Mouse (Mus musculus) hindbrain, embryonic 15.5 days (tissue): ENCODE measurements around the gene Ptprb. TPM values are rescaled to one million over a fixed set of nuclear protein-coding genes. Genes with fewer than 3 reads are reported as not detected.

Experiments
- ATAC-seq: fragments of 200-750 bp; cut with Nextera tagmentation; 2 replicates; pipeline ENCODE4 v1.8.0; 2017; ENCODE audit warnings: low read depth, moderate number of reproducible peaks, moderate TSS enrichment; ENCODE audit not compliant: low FRiP score
- H3K27ac ChIP-seq: fragments of 300-500 bp; sonication (generic); replicated peaks from 2 replicates; pipeline ENCODE4 v1.5.1; 2015; ENCODE audit warnings: mild to moderate bottlenecking, inconsistent platforms
- H3K27me3 ChIP-seq: fragments of 300-500 bp; sonication (generic); 2 replicates; pipeline ENCODE4 v1.6.1; 2015; ENCODE audit warnings: control low read depth, inconsistent platforms
- H3K36me3 ChIP-seq: fragments of 300-500 bp; sonication (generic); 2 replicates; pipeline ENCODE4 v1.6.1; 2015; ENCODE audit warnings: control low read depth, inconsistent platforms
- H3K4me1 ChIP-seq: fragments of 300-500 bp; sonication (generic); replicated peaks from 2 replicates; pipeline ENCODE4 v1.6.1; 2015; ENCODE audit warnings: control low read depth, inconsistent platforms
- H3K4me2 ChIP-seq: fragments of 300-500 bp; sonication (generic); 2 replicates; pipeline ENCODE4 v1.6.1; 2015; ENCODE audit warnings: moderate library complexity, mild to moderate bottlenecking, inconsistent platforms
- H3K4me3 ChIP-seq: fragments of 300-500 bp; sonication (generic); 2 replicates; pipeline ENCODE4 v1.5.1; 2015; ENCODE audit warnings: mild to moderate bottlenecking, inconsistent platforms
- H3K9ac ChIP-seq: fragments of 300-500 bp; sonication (generic); 2 replicates; pipeline ENCODE4 v1.6.1; 2015; ENCODE audit warnings: inconsistent platforms
- H3K9me3 ChIP-seq: fragments of 300-500 bp; sonication (generic); 2 replicates; pipeline ENCODE4 v1.6.1; 2016; ENCODE audit warnings: control low read depth, inconsistent platforms
- WGBS: fragments of 180-500 bp; shearing (Covaris S2); methylation state at CpG from one replicate; pipeline ENCODE4 v1.1.7; 2015; 5-methylcytosine and 5-hydroxymethylcytosine counted together
- polyA plus RNA-seq: library from polyadenylated mRNA; unstranded; fragments of >200 nt; fragmentation: Nextera tagmentation; extraction: Ambion mirVana; gene quantifications from 2 replicates; pipeline ENCODE4 v1.2.1, GENCODE M21; 2015

The Ptprb gene
- polyA plus RNA-seq, 1 experiment from 2014 or later, result 3.9 TPM

DNA sequence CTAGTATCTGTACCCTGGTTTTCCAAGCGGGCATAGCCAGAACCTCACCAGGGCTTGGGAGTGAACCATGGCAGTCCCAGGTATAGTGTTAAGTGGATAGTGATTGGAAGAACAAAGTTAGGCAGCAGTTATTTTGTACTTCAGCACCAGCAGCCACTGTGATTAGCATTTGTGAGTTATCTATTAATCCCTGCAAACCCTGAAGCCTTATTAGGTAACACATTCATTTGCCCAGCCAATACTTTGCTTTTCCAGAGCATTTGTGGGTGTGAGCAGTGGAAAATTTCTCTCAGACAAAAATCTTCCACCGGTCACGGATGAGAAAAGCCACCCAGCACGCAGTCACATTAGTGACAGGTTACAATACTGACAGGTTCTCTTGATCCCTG, 7.9 kb upstream of the Ptprb start:
- WGBS, result 79% methylated on average over 4 of the region's 4 CpGs

DNA sequence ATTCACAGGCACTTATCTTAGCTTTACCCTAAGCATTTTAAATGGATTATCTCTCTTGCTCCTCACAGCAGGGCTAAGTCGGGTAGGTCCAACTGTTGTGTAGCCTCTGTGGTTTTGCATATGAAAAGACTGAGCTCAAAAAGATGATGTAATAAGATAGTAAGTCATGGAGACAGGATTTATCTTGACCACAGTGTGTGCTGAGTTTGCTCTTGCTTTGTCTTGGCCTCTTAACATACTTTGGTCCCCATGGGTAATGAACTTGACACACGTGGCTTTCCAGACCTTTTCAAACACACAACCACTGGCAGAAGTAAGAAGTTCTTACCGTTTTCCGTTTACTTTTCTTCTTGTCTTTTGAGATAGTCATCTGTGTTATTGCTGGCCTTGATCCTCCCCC, 7.0 kb upstream of the Ptprb start:
- 67% methylated on average over 4 of the region's 4 CpGs for WGBS
- Histone ChIP-seq H3K27ac (no peak overlapping the region), H3K4me2 (no peak overlapping the region), H3K36me3 (no peaks in the 10 kb centered on the region), H3K4me1 (no peaks in the 10 kb centered on the region), H3K4me3 (no peak overlapping the region), H3K27me3 (no peaks in the 10 kb centered on the region), H3K9ac (no peak overlapping the region), H3K9me3 (no peaks in the 10 kb centered on the region)
- ATAC-seq, result no peak

More for the DNA sequence above, 7.9 kb upstream of the Ptprb start:
- Histone ChIP-seq H3K9me3 (no peaks in the 10 kb centered on the region), H3K9ac (no peak overlapping the region), H3K4me1 (no peaks in the 10 kb centered on the region), H3K36me3 (no peaks in the 10 kb centered on the region), H3K4me3 (no peak overlapping the region), H3K27ac (no peak overlapping the region), H3K27me3 (no peaks in the 10 kb centered on the region), H3K4me2 (no peak overlapping the region)
- no peak for ATAC-seq

DNA sequence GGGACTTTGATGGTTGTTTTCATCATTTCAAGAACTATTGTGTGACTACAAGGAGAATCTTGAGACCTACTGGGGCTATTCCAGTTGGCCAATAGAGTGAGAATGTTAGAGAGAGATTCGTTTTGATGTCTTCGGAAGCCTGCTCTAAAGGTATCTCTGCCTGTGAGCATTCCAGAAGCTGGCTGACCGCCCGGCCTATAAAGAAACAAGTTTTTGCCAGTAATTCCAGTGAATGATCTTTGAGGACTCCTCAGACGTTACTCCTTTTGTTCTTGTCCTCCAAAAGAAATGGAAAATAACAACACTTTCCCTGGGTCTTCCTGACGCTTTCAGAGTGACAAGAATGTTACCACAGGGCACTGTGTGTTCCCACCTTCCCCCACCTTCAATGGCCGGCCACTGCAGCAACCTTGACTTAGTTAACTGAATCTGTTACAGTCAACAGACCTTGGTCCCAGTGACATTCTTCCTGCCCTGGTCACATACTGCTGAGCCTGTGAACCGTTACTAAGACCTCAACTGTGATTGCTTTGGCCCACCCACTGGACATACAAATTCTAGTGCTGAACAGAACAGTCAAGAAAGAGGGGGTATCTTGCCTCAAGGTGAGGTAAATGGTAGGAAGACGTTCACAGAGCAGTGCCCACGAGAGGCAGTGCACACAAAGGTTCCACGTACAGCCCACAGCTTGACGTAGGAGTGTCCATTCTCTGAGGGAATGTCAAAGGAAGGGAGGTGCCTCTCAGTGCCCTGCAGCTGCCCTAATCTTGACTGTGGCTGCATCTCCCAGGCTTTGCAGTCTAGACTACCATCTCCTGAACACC, 4.5 kb upstream of the Ptprb start:
- Histone ChIP-seq H3K4me1 (no peaks in the 10 kb centered on the region), H3K27ac (0 out of 2 replicates have a peak overlapping the region, but pooled peaks have one; percentile 6), H3K9ac (no peak overlapping the region), H3K4me2 (no peak overlapping the region), H3K9me3 (no peaks in the 10 kb centered on the region), H3K4me3 (no peak overlapping the region), H3K27me3 (no peaks in the 10 kb centered on the region), H3K36me3 (no peaks in the 10 kb centered on the region)
- ATAC-seq, result no peak
- 77% methylated on average over 12 of the region's 12 CpGs for whole genome bisulfite sequencing

DNA sequence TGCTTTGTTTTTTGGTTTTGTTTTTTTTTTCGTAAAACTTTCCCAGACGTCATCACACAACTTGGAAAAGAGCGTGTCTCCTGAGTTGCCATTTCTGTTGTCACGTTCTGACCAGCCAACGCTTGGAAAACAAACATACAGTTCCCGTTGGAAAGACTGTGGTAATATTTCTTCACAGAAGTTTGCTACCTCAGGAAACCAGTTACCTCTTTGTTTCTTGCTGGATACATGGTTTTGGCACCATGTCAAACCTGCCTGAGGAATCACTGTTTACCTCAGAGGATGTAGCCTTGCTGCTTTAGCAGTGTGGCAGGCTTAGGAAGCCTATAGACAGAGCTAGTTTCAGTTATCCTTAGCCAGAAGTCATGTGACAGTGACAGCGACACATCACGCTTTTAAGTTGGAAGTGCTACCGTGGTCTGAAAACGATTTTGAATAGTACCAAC, 3.8 kb upstream of the Ptprb start:
- no peak overlapping the region for H3K4me3 ChIP-seq
- no peak overlapping the region for H3K27ac ChIP-seq
- ATAC-seq, result no peak
- 89% methylated on average over 10 of the region's 10 CpGs for WGBS
- no peaks in the 10 kb centered on the region for H3K27me3 ChIP-seq
- no peaks in the 10 kb centered on the region for H3K4me1 ChIP-seq
- no peak overlapping the region for H3K9ac ChIP-seq
- no peak overlapping the region for H3K4me2 ChIP-seq
- no peaks in the 10 kb centered on the region for H3K36me3 ChIP-seq
- no peaks in the 10 kb centered on the region for H3K9me3 ChIP-seq

DNA sequence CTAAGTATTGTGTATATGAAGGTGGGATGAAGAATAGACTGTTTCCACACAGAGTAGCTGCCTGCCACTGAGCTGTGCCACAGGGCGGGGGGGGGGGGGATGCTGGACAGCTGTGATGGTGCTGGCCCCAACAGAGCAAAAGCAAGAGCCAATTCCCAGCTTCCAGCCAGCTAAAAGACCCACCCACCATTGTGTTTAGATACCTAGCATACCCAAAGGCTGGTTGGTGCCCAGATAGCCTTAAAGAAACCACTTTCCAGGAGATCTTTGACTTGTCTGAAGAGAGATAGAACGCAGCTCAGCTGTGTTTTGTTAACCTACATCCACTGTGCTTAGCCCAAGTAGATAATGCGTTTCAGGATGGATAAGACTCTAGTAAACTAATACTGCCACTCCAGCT, 3.2 kb upstream of the Ptprb start:
- H3K27ac ChIP-seq, result no peak overlapping the region
- H3K4me1 ChIP-seq, result no peaks in the 10 kb centered on the region
- 89% methylated on average over 3 of the region's 3 CpGs for WGBS
- H3K9me3 ChIP-seq, result no peaks in the 10 kb centered on the region
- H3K4me3 ChIP-seq, result no peak overlapping the region
- ATAC-seq, result no peak
- H3K4me2 ChIP-seq, result no peak overlapping the region
- no peak overlapping the region for H3K9ac ChIP-seq
- no peaks in the 10 kb centered on the region for H3K27me3 ChIP-seq
- H3K36me3 ChIP-seq, result no peaks in the 10 kb centered on the region

DNA sequence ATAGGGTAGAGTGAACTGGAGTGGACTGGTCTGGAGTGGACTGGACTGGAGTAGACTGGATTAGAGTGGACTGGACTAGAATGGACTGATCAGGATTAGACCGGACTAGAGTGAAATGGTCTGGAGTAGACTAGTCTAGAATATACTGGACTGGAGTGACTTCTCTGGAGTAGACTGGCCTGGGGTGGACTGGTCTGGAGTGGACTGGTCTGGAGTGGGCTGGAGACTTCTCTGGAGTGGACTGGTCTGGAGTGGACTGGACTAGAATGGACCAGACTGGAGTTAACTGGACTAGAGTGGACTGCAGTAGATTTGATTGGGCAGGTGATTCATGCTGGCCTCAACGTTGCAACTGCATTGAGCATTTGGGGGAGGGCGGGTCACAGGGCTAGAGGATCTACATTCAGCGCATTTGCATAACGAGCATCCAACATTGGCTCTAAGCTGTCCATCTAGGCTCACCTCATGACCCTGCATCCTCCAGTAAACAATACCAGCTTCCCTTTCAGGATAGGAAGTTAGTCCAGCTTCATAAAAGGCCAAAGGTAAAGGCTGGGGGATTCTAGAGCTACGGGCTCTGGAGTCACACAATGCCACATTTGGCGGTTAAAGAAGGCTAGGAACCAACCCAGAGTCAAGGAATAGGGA, 11.5 kb downstream of the Ptprb start:
- Histone ChIP-seq H3K27me3 (no peaks in the 10 kb centered on the region), H3K27ac (no peak overlapping the region), H3K9me3 (no peaks in the 10 kb centered on the region), H3K4me1 (no peaks in the 10 kb centered on the region), H3K4me3 (no peak overlapping the region), H3K9ac (no peak overlapping the region), H3K4me2 (no peak overlapping the region), H3K36me3 (no peaks in the 10 kb centered on the region)
- ATAC-seq, result no peak
- 88% methylated on average over 7 of the region's 7 CpGs for WGBS

DNA sequence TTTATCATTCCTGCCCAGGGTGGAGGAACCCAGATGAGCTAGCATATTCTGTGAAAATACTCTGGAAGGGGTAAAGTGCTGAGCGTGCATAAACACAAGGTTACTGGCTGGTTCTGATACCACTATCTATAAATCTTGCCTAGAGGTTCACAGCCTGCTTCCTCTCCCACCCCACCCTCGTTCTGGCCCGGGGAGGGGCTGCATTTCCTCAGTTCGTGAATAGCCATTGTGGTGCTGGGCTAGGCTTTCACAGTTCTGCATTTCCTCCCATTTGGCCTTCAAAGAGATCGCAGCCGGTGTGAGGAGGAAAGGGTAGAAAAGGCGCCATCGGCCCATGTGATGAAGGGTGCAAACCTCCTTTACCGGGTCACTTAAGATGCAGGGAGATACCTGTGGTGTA, 12.8 kb downstream of the Ptprb start:
- Histone ChIP-seq H3K4me1 (no peaks in the 10 kb centered on the region), H3K27me3 (no peaks in the 10 kb centered on the region), H3K36me3 (no peaks in the 10 kb centered on the region), H3K4me2 (no peak overlapping the region), H3K4me3 (no peak overlapping the region), H3K9ac (no peak overlapping the region), H3K27ac (no peak overlapping the region), H3K9me3 (no peaks in the 10 kb centered on the region)
- 70% methylated on average over 9 of the region's 9 CpGs for WGBS
- no peak for ATAC-seq

DNA sequence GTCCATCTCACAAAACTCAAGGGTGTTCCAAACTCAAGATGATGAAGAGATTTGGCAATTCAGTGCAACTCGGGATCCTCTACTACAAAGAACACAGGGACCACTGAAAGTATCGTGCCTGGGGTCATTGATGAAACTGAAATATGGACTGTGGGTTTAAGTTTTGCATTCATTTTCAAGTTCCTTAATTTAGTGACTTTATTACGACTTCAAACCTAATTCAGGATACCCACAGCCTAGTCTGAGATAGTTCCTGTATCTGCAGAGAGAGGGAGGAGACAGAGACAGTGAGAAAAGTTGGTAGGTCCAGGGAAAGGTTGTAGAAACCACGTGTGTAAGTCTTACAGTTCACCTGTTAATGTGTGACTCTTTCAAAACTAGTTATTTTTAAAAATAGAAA, 15.2 kb downstream of the Ptprb start:
- 83% methylated on average over 4 of the region's 4 CpGs for WGBS
- no peak overlapping the region for H3K4me3 ChIP-seq
- no peak overlapping the region for H3K9ac ChIP-seq
- H3K36me3 ChIP-seq, result no peaks in the 10 kb centered on the region
- H3K4me2 ChIP-seq, result no peak overlapping the region
- no peaks in the 10 kb centered on the region for H3K4me1 ChIP-seq
- H3K9me3 ChIP-seq, result no peaks in the 10 kb centered on the region
- no peak overlapping the region for H3K27ac ChIP-seq
- no peak for ATAC-seq
- H3K27me3 ChIP-seq, result no peaks in the 10 kb centered on the region

DNA sequence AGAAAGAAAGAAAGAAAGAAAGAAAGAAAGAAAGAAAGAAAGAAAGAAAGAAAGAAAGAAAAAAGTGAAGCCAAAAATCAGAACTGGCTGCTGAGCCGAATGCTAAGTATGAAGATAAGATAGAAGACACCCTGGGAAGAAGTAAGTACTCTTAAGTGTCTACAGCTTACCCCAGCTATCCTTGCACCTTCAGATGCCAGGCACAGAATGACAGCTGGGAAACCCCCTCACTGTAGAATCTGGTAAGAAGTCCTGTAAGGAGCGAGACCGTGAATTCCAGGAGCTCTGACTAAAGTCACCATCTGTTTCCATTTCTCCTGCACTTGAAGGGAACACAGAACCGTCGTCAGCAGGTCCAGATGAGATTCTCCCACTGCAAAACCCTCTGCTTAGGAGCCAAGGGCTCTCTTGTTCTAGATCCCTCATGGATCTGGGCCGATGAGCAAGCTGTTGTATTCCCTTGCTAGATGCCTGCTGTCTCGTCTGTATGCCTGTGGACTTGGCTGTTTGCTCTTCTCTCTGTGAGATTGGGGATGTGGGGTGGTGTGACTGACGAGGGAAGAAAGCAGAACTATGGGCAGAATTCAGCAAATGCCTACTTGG, 15.9 kb downstream of the Ptprb start:
- Histone ChIP-seq H3K4me3 (no peak overlapping the region), H3K36me3 (no peaks in the 10 kb centered on the region), H3K27me3 (no peaks in the 10 kb centered on the region), H3K9me3 (no peaks in the 10 kb centered on the region), H3K4me2 (no peak overlapping the region), H3K4me1 (no peaks in the 10 kb centered on the region), H3K27ac (no peak overlapping the region), H3K9ac (no peak overlapping the region)
- 77% methylated on average over 8 of the region's 8 CpGs for WGBS
- no peak for ATAC-seq

DNA sequence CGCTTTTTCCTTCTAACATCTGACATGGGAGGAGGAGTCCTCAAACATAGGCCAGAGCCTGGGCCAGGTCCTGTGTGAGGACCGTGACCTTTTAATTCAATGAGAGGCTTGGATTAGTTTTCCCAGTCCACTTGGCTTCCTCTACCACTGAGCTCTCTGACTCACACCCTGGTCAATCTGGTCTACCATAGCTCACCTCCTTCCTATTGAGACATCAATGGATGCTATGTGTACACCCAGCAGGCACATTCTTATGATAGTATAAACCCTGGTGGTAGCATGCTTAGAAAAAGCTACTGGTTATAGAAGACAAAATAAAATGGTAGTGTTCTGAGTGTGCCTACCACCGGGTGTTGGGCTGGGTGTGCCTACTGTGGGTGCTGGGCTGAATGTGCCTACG, 21.1 kb downstream of the Ptprb start:
- 86% methylated on average over 4 of the region's 4 CpGs for WGBS
- H3K27me3 ChIP-seq, result 0 out of 2 replicates have a peak, but pooled peaks cover 3% of the 10 kb centered on the region
- no peak overlapping the region for H3K4me3 ChIP-seq
- no peaks in the 10 kb centered on the region for H3K9me3 ChIP-seq
- no peak overlapping the region for H3K27ac ChIP-seq
- no peak overlapping the region for H3K4me2 ChIP-seq
- ATAC-seq, result no peak
- H3K4me1 ChIP-seq, result peaks cover 6% of the 10 kb centered on the region
- no peak overlapping the region for H3K9ac ChIP-seq
- no peaks in the 10 kb centered on the region for H3K36me3 ChIP-seq

DNA sequence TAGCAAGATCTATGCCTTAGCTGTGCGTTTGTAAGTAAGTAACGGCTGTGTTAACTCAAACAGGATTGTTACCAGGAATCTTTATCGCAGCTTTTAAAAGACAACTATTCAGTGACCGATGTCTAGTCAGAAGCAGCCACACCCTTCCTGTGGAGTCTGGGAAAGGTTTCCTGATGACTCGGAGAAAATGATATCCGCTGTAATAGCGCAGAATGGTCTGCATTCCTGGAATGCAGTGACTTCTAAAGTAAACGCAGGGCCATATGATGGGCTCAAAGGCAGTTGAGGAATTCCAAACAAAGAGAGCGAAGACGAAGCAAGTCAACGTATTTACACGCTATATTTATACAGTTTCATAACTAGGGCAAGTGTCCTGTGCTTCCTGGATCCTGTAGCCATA, 22.5 kb downstream of the Ptprb start:
- no peak for ATAC-seq
- WGBS, result 84% methylated on average over 12 of the region's 12 CpGs
- peaks cover 10% of the 10 kb centered on the region for H3K4me1 ChIP-seq
- no peak overlapping the region for H3K27ac ChIP-seq
- no peak overlapping the region for H3K9ac ChIP-seq
- H3K36me3 ChIP-seq, result no peaks in the 10 kb centered on the region
- no peak overlapping the region for H3K4me3 ChIP-seq
- 0 out of 2 replicates have a peak, but pooled peaks cover 12% of the 10 kb centered on the region for H3K27me3 ChIP-seq
- H3K9me3 ChIP-seq, result no peaks in the 10 kb centered on the region
- H3K4me2 ChIP-seq, result no peak overlapping the region

DNA sequence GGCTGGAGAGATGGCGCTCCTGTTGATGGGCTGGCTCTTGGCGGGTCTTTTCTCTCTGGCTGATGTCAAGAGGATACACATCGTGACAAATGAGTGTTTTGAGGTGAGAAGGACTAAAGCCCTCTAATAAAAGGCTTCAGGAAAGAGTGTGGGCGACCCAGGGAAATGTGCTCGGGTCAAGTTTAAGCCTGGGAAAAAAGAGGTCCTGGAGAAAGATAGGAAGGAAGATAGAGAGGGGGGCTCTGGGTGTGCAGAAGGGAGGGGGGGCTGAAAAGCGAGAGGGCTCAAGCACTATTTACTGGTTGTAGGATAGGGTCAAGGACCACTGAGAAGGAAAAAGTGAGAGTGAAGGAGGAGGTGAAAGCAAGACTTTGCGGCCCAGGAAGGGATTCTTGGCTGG, 25.5 kb downstream of the Ptprb start:
- Histone ChIP-seq H3K36me3 (no peaks in the 10 kb centered on the region), H3K27me3 (0 out of 2 replicates have a peak, but pooled peaks cover 12% of the 10 kb centered on the region), H3K4me1 (peaks cover 10% of the 10 kb centered on the region), H3K9ac (peak overlapping the region; percentile 44), H3K27ac (no peak overlapping the region), H3K4me2 (peak overlapping the region; percentile 99), H3K4me3 (peak overlapping the region; percentile 52), H3K9me3 (no peaks in the 10 kb centered on the region)
- no peak for ATAC-seq
- WGBS, result 18% methylated on average over 7 of the region's 7 CpGs
